Mouse (Mus musculus) kidney, adult 2 months (tissue): ENCODE data around the gene Rab1a.

Source experiments
- CTCF ChIP-seq: fragments of 200-500 bp; conservative IDR thresholded peaks from 2 replicates; pipeline ENCODE4 v1.5.1; 2011; ENCODE audit warnings: low read depth, mild to moderate bottlenecking, control low read depth, low read length, moderate library complexity, mixed read lengths; ENCODE audit not compliant: insufficient read depth, insufficient read length
- POLR2A ChIP-seq: fragments of 200-500 bp; IDR thresholded peaks from one replicate; pipeline ENCODE4 v1.6.1; 2011; ENCODE audit warnings: low read depth, low read length, control low read depth

- TF ChIP-seq CTCF (no peak), POLR2A (no peak)
Measured at GRCm38 (mm10) chr11:20246616-20247015, 45.4 kb downstream of the Rab1a start.
